Mouse (Mus musculus) MEL (cell line): ENCODE measurements around the gene Prkar2a. TPM values are rescaled to one million over a fixed set of nuclear protein-coding genes. Genes with fewer than 3 reads are reported as not detected.

Source experiments
- DNase-seq: peaks from one replicate; pipeline ENCODE4 v3.0.0; 2011; ENCODE audit warnings: low read depth, low spot score
- H3K27ac ChIP-seq: 2 replicates; pipeline ENCODE4 v1.5.1; 2012; ENCODE audit warnings: low read depth, mild to moderate bottlenecking, control low read depth, low read length, moderate library complexity; ENCODE audit not compliant: control insufficient read depth
- H3K27me3 ChIP-seq, 2 experiments: fragments of 150-350 bp in 1 of 2; sonication (generic) in 1 of 2; 2 replicates each; pipeline ENCODE4 v1.6.1; 2012; ENCODE audit warnings: low read length in 2 of 2, mild to moderate bottlenecking in 2 of 2, improper control_type of control experiment in 1 of 2, moderate library complexity in 1 of 2; ENCODE audit not compliant: insufficient read depth in 2 of 2, control insufficient read depth in 1 of 2
- H3K36me3 ChIP-seq, 2 experiments: 2 replicates each; pipeline ENCODE4 v1.6.1; 2012 to 2014; ENCODE audit warnings: low read length in 2 of 2, improper control_type of control experiment in 1 of 2, inconsistent platforms in 1 of 2, mild to moderate bottlenecking in 1 of 2; ENCODE audit not compliant: insufficient read depth in 2 of 2, control insufficient read depth in 1 of 2
- H3K4me1 ChIP-seq, 2 experiments: fragments of 150-350 bp in 1 of 2; sonication (generic) in 1 of 2; 2 replicates each; pipeline ENCODE4 v1.6.1; 2012; ENCODE audit warnings: low read length in 2 of 2, improper control_type of control experiment in 1 of 2, mild to moderate bottlenecking in 1 of 2; ENCODE audit not compliant: insufficient read depth in 2 of 2, control insufficient read depth in 1 of 2
- H3K4me3 ChIP-seq, 2 experiments: fragments of 150-350 bp in 1 of 2; sonication (generic) in 1 of 2; 2 replicates each; pipeline ENCODE4 v1.5.1; 2012; ENCODE audit warnings: low read depth in 2 of 2, low read length in 2 of 2, mild to moderate bottlenecking in 2 of 2, moderate library complexity in 2 of 2, control low read depth in 1 of 2, improper control_type of control experiment in 1 of 2; ENCODE audit not compliant: control insufficient read depth in 1 of 2, insufficient read depth in 1 of 2
- H3K79me2 ChIP-seq: 2 replicates; pipeline ENCODE4 v1.6.1; 2012; ENCODE audit warnings: mild to moderate bottlenecking, low read length, moderate library complexity; ENCODE audit not compliant: control insufficient read depth, poor library complexity, insufficient read depth
- H3K9ac ChIP-seq: 2 replicates; pipeline ENCODE4 v1.6.1; 2012; ENCODE audit warnings: low read depth, mild to moderate bottlenecking, control low read depth, low read length, moderate library complexity; ENCODE audit not compliant: control insufficient read depth, poor library complexity, severe bottlenecking
- H3K9me3 ChIP-seq: fragments of 150-350 bp; sonication (generic); replicated peaks from 2 replicates; pipeline ENCODE4 v1.6.1; 2012; ENCODE audit warnings: mild to moderate bottlenecking, low read length, improper control_type of control experiment, moderate library complexity; ENCODE audit not compliant: insufficient read depth
- ELF1 ChIP-seq: IDR thresholded peaks from 2 replicates; pipeline ENCODE4 v1.6.1; 2014; ENCODE audit warnings: low read depth, mild to moderate bottlenecking, inconsistent platforms, low read length, improper control_type of control experiment, moderate library complexity
- EP300 ChIP-seq, 2 experiments: IDR thresholded peaks; 2 replicates each; pipeline ENCODE4 v1.6.1; 2011; ENCODE audit warnings: improper control_type of control experiment in 2 of 2, low read length in 2 of 2, low read depth in 1 of 2, mild to moderate bottlenecking in 1 of 2
- ETS1 ChIP-seq: IDR thresholded peaks from 2 replicates; pipeline ENCODE4 v1.6.1; 2012; ENCODE audit warnings: low read depth, mild to moderate bottlenecking, inconsistent platforms, low read length, improper control_type of control experiment, moderate library complexity
- GATA1 ChIP-seq: IDR thresholded peaks from 2 replicates; pipeline ENCODE4 v1.6.1; 2011; ENCODE audit warnings: low read depth, low read length, improper control_type of control experiment
- HCFC1 ChIP-seq: IDR thresholded peaks from 2 replicates; pipeline ENCODE4 v1.6.1; 2012; ENCODE audit warnings: low read depth, mild to moderate bottlenecking, inconsistent platforms, low read length, improper control_type of control experiment, moderate library complexity
- KAT2A ChIP-seq: conservative IDR thresholded peaks from 2 replicates; pipeline ENCODE4 v1.6.1; 2012; ENCODE audit warnings: low read depth, low read length, improper control_type of control experiment, inconsistent platforms
- MAX ChIP-seq: IDR thresholded peaks from 2 replicates; pipeline ENCODE4 v1.6.1; 2011; ENCODE audit warnings: low read length, improper control_type of control experiment
- MAZ ChIP-seq: IDR thresholded peaks from 2 replicates; pipeline ENCODE4 v1.6.1; 2012; ENCODE audit warnings: low read depth, mild to moderate bottlenecking, inconsistent platforms, low read length, improper control_type of control experiment
- NELFE ChIP-seq: IDR thresholded peaks from 2 replicates; pipeline ENCODE4 v1.6.1; 2011; ENCODE audit warnings: low read depth, low read length, improper control_type of control experiment
- POLR2AphosphoS2 ChIP-seq: IDR thresholded peaks from 2 replicates; pipeline ENCODE4 v1.6.1; 2011; ENCODE audit warnings: low read length, improper control_type of control experiment
- RCOR1 ChIP-seq: IDR thresholded peaks from 2 replicates; pipeline ENCODE4 v1.6.1; 2012; ENCODE audit warnings: low read depth, mild to moderate bottlenecking, inconsistent platforms, low read length, improper control_type of control experiment
- ZC3H11A ChIP-seq: IDR thresholded peaks from 2 replicates; pipeline ENCODE4 v1.6.1; 2012; ENCODE audit warnings: low read depth, mild to moderate bottlenecking, inconsistent platforms, low read length, improper control_type of control experiment
- ZKSCAN1 ChIP-seq: IDR thresholded peaks from 2 replicates; pipeline ENCODE4 v1.6.1; 2012; ENCODE audit warnings: low read depth, mild to moderate bottlenecking, inconsistent platforms, low read length, improper control_type of control experiment, moderate library complexity
- ZNF384 ChIP-seq: IDR thresholded peaks from 2 replicates; pipeline ENCODE4 v1.6.1; 2012; ENCODE audit warnings: low read depth, mild to moderate bottlenecking, inconsistent platforms, low read length, improper control_type of control experiment
- polyA plus RNA-seq, 2 experiments: library from polyadenylated mRNA; stranded (reverse) in 1 of 2; unstranded in 1 of 2; fragments of >175 nt in 1 of 2; fragments of >200 nt in 1 of 2; gene quantifications; 2 replicates each; pipeline versions ENCODE4 v1.2.1 to v1.2.4; 2012; ENCODE audit warnings: low replicate concordance in 2 of 2, low read depth in 1 of 2; ENCODE audit not compliant: insufficient read length in 2 of 2, insufficient read depth in 1 of 2, missing spikeins in 1 of 2
- total RNA-seq: library from RNA; depleted of rRNA; stranded (reverse); fragments of 300-350 nt; gene quantifications from 2 replicates; pipeline ENCODE4 v1.2.3, GENCODE M21; 2012

Prkar2a gene
- total and polyA plus RNA-seq, 3 experiments = 22.4 to 230 (median 87.9) TPM

- H3K4me1 ChIP-seq = peaks cover 0 to 10% of the 10 kb centered on the region in 2 experiments; a peak in 2 of 4 replicates
- no peaks in the 10 kb centered on the region for H3K79me2 ChIP-seq
- TF ChIP-seq ELF1 = no peak
- TF ChIP-seq, all 39 proteins: peak for 0
- no peak for DNase-seq
- no peaks in the 10 kb centered on the region; a peak in 1 of 4 replicates for H3K36me3 ChIP-seq
- H3K27ac ChIP-seq = no peak overlapping the region
- H3K27me3 ChIP-seq = no peaks in the 10 kb centered on the region
- no peak overlapping the region for H3K9ac ChIP-seq
- no peaks in the 10 kb centered on the region for H3K9me3 ChIP-seq
- no peak overlapping the region for H3K4me3 ChIP-seq
Measured at GRCm38 (mm10) chr9:108764971-108765370, 75.9 kb downstream of the Prkar2a start.

- no peak overlapping the region for H3K27ac ChIP-seq
- H3K9ac ChIP-seq = no peak overlapping the region
- H3K36me3 ChIP-seq = peaks cover 0 to 11% of the 10 kb centered on the region in 2 experiments; a peak in 2 of 4 replicates
- H3K27me3 ChIP-seq = peaks cover 0 to 4% of the 10 kb centered on the region in 2 experiments; a peak in 3 of 4 replicates
- no peaks in the 10 kb centered on the region for H3K9me3 ChIP-seq
- DNase-seq = peak; percentile 32
- no peak overlapping the region for H3K4me3 ChIP-seq
- peaks cover 9 to 17% of the 10 kb centered on the region in 2 experiments for H3K4me1 ChIP-seq
- no peak for TF ChIP-seq MAX
- TF ChIP-seq HCFC1 = no peak
- no peak for TF ChIP-seq MAZ
- TF ChIP-seq ZC3H11A = no peak
- TF ChIP-seq NELFE = no peak
- TF ChIP-seq, all 39 proteins: peak for 0
- no peaks in the 10 kb centered on the region for H3K79me2 ChIP-seq
Measured at GRCm38 (mm10) chr9:108776614-108777013, 87.5 kb downstream of the Prkar2a start.

GRCm38 (mm10) chr9:108777276-108777675, 88.2 kb downstream of the Prkar2a start:
- peaks cover 0 to 4% of the 10 kb centered on the region in 2 experiments; a peak in 3 of 4 replicates for H3K27me3 ChIP-seq
- H3K4me3 ChIP-seq = no peak overlapping the region

More at GRCm38 (mm10) chr9:108777276-108777675, 88.2 kb downstream of the Prkar2a start:
- Histone ChIP-seq H3K27ac (no peak overlapping the region), H3K9me3 (no peaks in the 10 kb centered on the region), H3K4me1 (peaks cover 9 to 17% of the 10 kb centered on the region in 2 experiments), H3K79me2 (no peaks in the 10 kb centered on the region), H3K9ac (no peak overlapping the region), H3K36me3 (peaks cover 0 to 11% of the 10 kb centered on the region in 2 experiments; a peak in 2 of 4 replicates)
- DNase-seq = peak; percentile 50
- TF ChIP-seq EP300 (IDR thresholded peaks at IDR 0.05; ENCODE audit: low read depth in 1 of 2, low read length in 2 of 2) = no peak; a peak in 2 of 4 replicates
- TF ChIP-seq KAT2A = no peak
- no peak for TF ChIP-seq ZKSCAN1
- TF ChIP-seq RCOR1 = no peak
- no peak for TF ChIP-seq ZC3H11A
- no peak for TF ChIP-seq POLR2AphosphoS2
- TF ChIP-seq GATA1 = peak; percentile 26; the same call in 1 of the 2 replicates
- TF ChIP-seq ETS1 = peak; percentile 59; the same call in 1 of the 2 replicates
- TF ChIP-seq MAX = no peak
- TF ChIP-seq ZNF384 = no peak
